Comparison of ENCODE assay signal across 8 mouse cellular contexts in the genomic region with DNA sequence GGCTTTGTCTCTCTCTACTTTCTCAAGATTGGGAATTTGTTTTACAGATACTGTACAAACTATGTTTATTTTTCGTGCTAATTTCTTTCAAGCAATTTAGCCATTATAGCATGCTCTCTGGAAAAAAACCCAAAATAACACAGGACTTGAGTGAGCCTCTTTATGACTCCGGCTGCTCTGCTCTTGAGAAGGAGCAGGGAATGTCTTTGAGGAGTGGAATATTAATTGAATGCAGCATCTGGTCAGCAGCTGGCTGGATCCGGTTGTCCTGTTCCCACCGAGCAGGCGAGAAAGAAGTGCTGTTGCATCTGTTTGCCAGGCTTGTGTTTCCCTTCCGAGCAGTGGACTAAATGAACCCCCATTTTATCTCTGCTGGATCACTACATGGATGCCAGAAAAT.
DNase-seq lines count a peak whose midpoint lies in the region; ATAC-seq lines count a peak whose summit lies in the region.

No protein-coding gene starts in this region.

- no peaks in the 10 kb centered on the region for H3K9me3 ChIP-seq in forebrain, embryonic 11.5 days (ENCODE audit: control insufficient read depth, low read length)
- H3K9me3 ChIP-seq in kidney, embryonic 16.5 days (ENCODE audit: low read length) = no peaks in the 10 kb centered on the region
- H3K9me3 ChIP-seq in midbrain, embryonic 13.5 days = no peaks in the 10 kb centered on the region

- H3K36me3 ChIP-seq in forebrain, embryonic 11.5 days (ENCODE audit: control insufficient read depth, insufficient read depth, low read length) = no peaks in the 10 kb centered on the region
- H3K36me3 ChIP-seq in kidney, embryonic 16.5 days (ENCODE audit: insufficient read depth, low read length) = no peaks in the 10 kb centered on the region
- H3K36me3 ChIP-seq in midbrain, embryonic 13.5 days = no peaks in the 10 kb centered on the region

- H3K9ac ChIP-seq in forebrain, embryonic 11.5 days (ENCODE audit: low read length) = no peak overlapping the region
- H3K9ac ChIP-seq in kidney, embryonic 16.5 days (replicated peaks; ENCODE audit: low read length) = no peak overlapping the region
- H3K9ac ChIP-seq in midbrain, embryonic 13.5 days (replicated peaks) = no peak overlapping the region

- H3K27me3 ChIP-seq in forebrain, embryonic 11.5 days (ENCODE audit: control insufficient read depth, insufficient read depth, low read length) = peaks cover 25% of the 10 kb centered on the region
- H3K27me3 ChIP-seq in kidney, embryonic 16.5 days (ENCODE audit: insufficient read depth, low read length) = no peaks in the 10 kb centered on the region
- peaks cover 17% of the 10 kb centered on the region; the same call in 1 of the 2 replicates for H3K27me3 ChIP-seq in midbrain, embryonic 13.5 days

- intact Hi-C loops in gastrocnemius, postnatal 36 days (cut with DNase I) = no loop called here

- peak; percentile 29 for DNase-seq in gastrocnemius, postnatal 25 days
- DNase-seq in gastrocnemius, postnatal 36 days = no peak
- DNase-seq in forebrain, embryonic 11.5 days (ENCODE audit: low spot score) = peak; percentile 70
- no peak for DNase-seq in thymus, postnatal 36 days
- no peak for DNase-seq in B cell, adult 2 months

- peaks cover 11% of the 10 kb centered on the region for H3K4me1 ChIP-seq in forebrain, embryonic 11.5 days (replicated peaks; ENCODE audit: control insufficient read depth, insufficient read depth, low read length)
- H3K4me1 ChIP-seq in kidney, embryonic 16.5 days (ENCODE audit: insufficient read depth, low read length) = 0 out of 2 replicates have a peak, but pooled peaks cover 5% of the 10 kb centered on the region
- peaks cover 35% of the 10 kb centered on the region for H3K4me1 ChIP-seq in midbrain, embryonic 13.5 days (replicated peaks)

- 0 out of 2 replicates have a peak, but pooled peaks have one; percentile 31 for ATAC-seq in forebrain, embryonic 11.5 days (replicated peaks; ENCODE audit: low FRiP score)
- ATAC-seq in kidney, embryonic 16.5 days (ENCODE audit: low FRiP score, low TSS enrichment) = no peak
- no peak for ATAC-seq in midbrain, embryonic 13.5 days
- no peak for ATAC-seq in megakaryocyte progenitor cell, adult 5-6 weeks (replicated peaks; ENCODE audit: poor library complexity)

- H3K4me3 ChIP-seq in forebrain, embryonic 11.5 days (ENCODE audit: low read depth, low read length) = no peak overlapping the region
- no peak overlapping the region for H3K4me3 ChIP-seq in kidney, embryonic 16.5 days (ENCODE audit: low read length)
- no peak overlapping the region for H3K4me3 ChIP-seq in midbrain, embryonic 13.5 days (replicated peaks)

- WGBS in forebrain, embryonic 11.5 days = 23% methylated on average over 6 of the region's 6 CpGs
- WGBS in kidney, embryonic 16.5 days = 20% methylated on average over 6 of the region's 6 CpGs
- WGBS in midbrain, embryonic 13.5 days = 16% methylated on average over 6 of the region's 6 CpGs

- no peak overlapping the region for H3K27ac ChIP-seq in forebrain, embryonic 11.5 days (ENCODE audit: low read depth, low read length)
- no peak overlapping the region for H3K27ac ChIP-seq in kidney, embryonic 16.5 days (ENCODE audit: low read length)
- H3K27ac ChIP-seq in midbrain, embryonic 13.5 days = peak overlapping the region; percentile 58

- H3K4me2 ChIP-seq in forebrain, embryonic 11.5 days (ENCODE audit: low read depth, low read length, severe bottlenecking) = peak overlapping the region; percentile 3; the same call in 1 of the 2 replicates
- peak overlapping the region; percentile 13; the same call in 1 of the 2 replicates for H3K4me2 ChIP-seq in kidney, embryonic 16.5 days (replicated peaks; ENCODE audit: low read depth, low read length)
- H3K4me2 ChIP-seq in midbrain, embryonic 13.5 days (replicated peaks) = peak overlapping the region; percentile 24

Comparison
In these comparisons a context has a peak if more than half of its experiments do, and no peak if none do; other contexts are left out.
1. DNase-seq: peak in gastrocnemius, postnatal 25 days (single experiment) and forebrain, embryonic 11.5 days (single experiment); none in gastrocnemius, postnatal 36 days (0 of 2), thymus, postnatal 36 days (0 of 2) and B cell, adult 2 months (0 of 2).
2. Peak in every context shown above with its lines, with median percentiles within 50 percentile points of each other: H3K4me2 ChIP-seq.